Mouse (Mus musculus) heart, embryonic 14.5 days (tissue): ENCODE data around the gene March10. TPM values are rescaled to one million over a fixed set of nuclear protein-coding genes. Genes with fewer than 3 reads are reported as not detected.

ENCODE experiments used
- ATAC-seq: fragments of 200-750 bp; cut with Nextera tagmentation; 2 replicates; pipeline ENCODE4 v1.8.0; 2017; ENCODE audit warnings: low read depth, moderate TSS enrichment; ENCODE audit not compliant: insufficient number of reproducible peaks, insufficient read depth, low FRiP score
- H3K27ac ChIP-seq, 2 experiments: fragments of 200-500 bp in 1 of 2; fragments of 300-500 bp in 1 of 2; sonication (generic) in 1 of 2; replicated peaks in 1 of 2; 2 replicates each; pipeline ENCODE4 v1.5.1; 2012 to 2014; ENCODE audit warnings: low read depth in 2 of 2, low read length in 2 of 2, control low read depth in 1 of 2, mild to moderate bottlenecking in 1 of 2, mixed read lengths in 1 of 2; ENCODE audit not compliant: control insufficient read depth in 1 of 2, insufficient read depth in 1 of 2
- H3K27me3 ChIP-seq: fragments of 300-500 bp; sonication (generic); 2 replicates; pipeline ENCODE4 v1.6.1; 2014; ENCODE audit warnings: mild to moderate bottlenecking, low read length, control low read depth; ENCODE audit not compliant: control insufficient read depth, insufficient read depth
- H3K36me3 ChIP-seq: fragments of 300-500 bp; sonication (generic); 2 replicates; pipeline ENCODE4 v1.6.1; 2014; ENCODE audit warnings: mild to moderate bottlenecking, control low read depth, low read length, mixed read lengths; ENCODE audit not compliant: control insufficient read depth, insufficient read depth
- H3K4me1 ChIP-seq, 2 experiments: fragments of 200-500 bp in 1 of 2; fragments of 300-500 bp in 1 of 2; sonication (generic) in 1 of 2; 2 replicates each; pipeline ENCODE4 v1.6.1; 2012 to 2014; ENCODE audit warnings: low read length in 2 of 2, control low read depth in 1 of 2, mixed read lengths in 1 of 2; ENCODE audit not compliant: control insufficient read depth in 2 of 2, insufficient read depth in 2 of 2
- H3K4me2 ChIP-seq: fragments of 300-500 bp; sonication (generic); 2 replicates; pipeline ENCODE4 v1.6.1; 2014; ENCODE audit warnings: mild to moderate bottlenecking, low read length
- H3K4me3 ChIP-seq, 2 experiments: fragments of 200-500 bp in 1 of 2; fragments of 300-500 bp in 1 of 2; sonication (generic) in 1 of 2; 2 replicates each; pipeline ENCODE4 v1.5.1; 2012 to 2014; ENCODE audit warnings: low read length in 2 of 2, mild to moderate bottlenecking in 2 of 2, control low read depth in 1 of 2, low read depth in 1 of 2, moderate library complexity in 1 of 2; ENCODE audit not compliant: control insufficient read depth in 1 of 2, insufficient read depth in 1 of 2
- H3K9ac ChIP-seq: fragments of 300-500 bp; sonication (generic); 2 replicates; pipeline ENCODE4 v1.6.1; 2014; ENCODE audit warnings: mild to moderate bottlenecking, low read length
- H3K9me3 ChIP-seq: fragments of 300-500 bp; sonication (generic); 2 replicates; pipeline ENCODE4 v1.6.1; 2016; ENCODE audit warnings: low read length, control low read depth; ENCODE audit not compliant: control insufficient read depth
- WGBS: fragments of 180-500 bp; shearing (Covaris S2); extraction: QIAGEN DNeasy Blood & Tissue Kit; methylation state at CpG from one replicate; pipeline ENCODE4 v1.1.7; 2014; 5-methylcytosine and 5-hydroxymethylcytosine counted together
- polyA plus RNA-seq: library from polyadenylated mRNA; unstranded; fragments of >200 nt; fragmentation: Nextera tagmentation; extraction: Ambion mirVana; gene quantifications from 2 replicates; pipeline ENCODE4 v1.2.1, GENCODE M21; 2014

March10 gene
- polyA plus RNA-seq, 1 experiment from 2014 or later = 0.28 TPM

GRCm38 (mm10) chr11:105473716-105474351 lies 17.3 kb upstream of the March10 start:
- H3K4me2 ChIP-seq = peak overlapping the region; percentile 35
- 26% methylated on average over 5 of the region's 5 CpGs for WGBS
- H3K4me1 ChIP-seq = peaks cover 18 to 31% of the 10 kb centered on the region in 2 experiments
- H3K9ac ChIP-seq = 0 out of 2 replicates have a peak overlapping the region, but pooled peaks have one; percentile 12
- no peaks in the 10 kb centered on the region for H3K27me3 ChIP-seq
- no peaks in the 10 kb centered on the region for H3K36me3 ChIP-seq
- H3K27ac ChIP-seq = peak overlapping the region; percentile 55 to 72
- no peaks in the 10 kb centered on the region for H3K9me3 ChIP-seq
- ATAC-seq = no peak
- H3K4me3 ChIP-seq = no peak overlapping the region

GRCm38 (mm10) chr11:105472610-105473009 lies 16.1 kb upstream of the March10 start:
- H3K27me3 ChIP-seq = no peaks in the 10 kb centered on the region
- no peak overlapping the region for H3K4me3 ChIP-seq
- peak overlapping the region in 1 of 2 experiments; percentile 72; a peak in 2 of 4 replicates for H3K27ac ChIP-seq
- no peak for ATAC-seq
- no peak overlapping the region for H3K4me2 ChIP-seq
- no peak overlapping the region for H3K9ac ChIP-seq
- 44% methylated on average over 4 of the region's 4 CpGs for WGBS
- H3K4me1 ChIP-seq = peaks cover 19 to 35% of the 10 kb centered on the region in 2 experiments
- no peaks in the 10 kb centered on the region for H3K36me3 ChIP-seq
- H3K9me3 ChIP-seq = no peaks in the 10 kb centered on the region

GRCm38 (mm10) chr11:105470896-105471295 lies 14.4 kb upstream of the March10 start:
- peaks cover 24 to 48% of the 10 kb centered on the region in 2 experiments for H3K4me1 ChIP-seq
- H3K27ac ChIP-seq = no peak overlapping the region
- no peaks in the 10 kb centered on the region for H3K27me3 ChIP-seq
- no peak overlapping the region for H3K9ac ChIP-seq
- WGBS = 89% methylated on average over 4 of the region's 4 CpGs
- no peaks in the 10 kb centered on the region for H3K36me3 ChIP-seq
- ATAC-seq = no peak
- H3K4me3 ChIP-seq = no peak overlapping the region
- H3K9me3 ChIP-seq = no peaks in the 10 kb centered on the region
- no peak overlapping the region for H3K4me2 ChIP-seq

GRCm38 (mm10) chr11:105469561-105469960 lies 13.0 kb upstream of the March10 start:
- WGBS = 52% methylated on average over 4 of the region's 4 CpGs
- Histone ChIP-seq H3K4me2 (no peak overlapping the region), H3K27me3 (no peaks in the 10 kb centered on the region), H3K4me3 (no peak overlapping the region), H3K4me1 (peaks cover 22 to 48% of the 10 kb centered on the region in 2 experiments), H3K36me3 (no peaks in the 10 kb centered on the region), H3K9me3 (no peaks in the 10 kb centered on the region), H3K27ac (peak overlapping the region; percentile 37 to 71), H3K9ac (0 out of 2 replicates have a peak overlapping the region, but pooled peaks have one; percentile 8)
- peak; percentile 48; the same call in 1 of the 2 replicates for ATAC-seq

- no peak overlapping the region for H3K4me3 ChIP-seq
- no peaks in the 10 kb centered on the region for H3K27me3 ChIP-seq
- H3K9me3 ChIP-seq = no peaks in the 10 kb centered on the region
- ATAC-seq = peak; percentile 44; the same call in 1 of the 2 replicates
- H3K4me2 ChIP-seq = no peak overlapping the region
- no peaks in the 10 kb centered on the region for H3K36me3 ChIP-seq
- peak overlapping the region; percentile 37 to 71 for H3K27ac ChIP-seq
- H3K4me1 ChIP-seq = peaks cover 23 to 44% of the 10 kb centered on the region in 2 experiments
- H3K9ac ChIP-seq = 0 out of 2 replicates have a peak overlapping the region, but pooled peaks have one; percentile 8
- 51% methylated on average over 8 of the region's 8 CpGs for WGBS
Observed at GRCm38 (mm10) chr11:105469091-105469507, 12.6 kb upstream of the March10 start.

GRCm38 (mm10) chr11:105468436-105468835 lies 11.9 kb upstream of the March10 start:
- no peak overlapping the region for H3K4me2 ChIP-seq
- 65% methylated on average over 5 of the region's 5 CpGs for WGBS
- no peak overlapping the region for H3K9ac ChIP-seq
- no peak overlapping the region for H3K4me3 ChIP-seq
- peaks cover 22 to 37% of the 10 kb centered on the region in 2 experiments for H3K4me1 ChIP-seq
- peak overlapping the region in 1 of 2 experiments; percentile 71; a peak in 1 of 4 replicates for H3K27ac ChIP-seq
- H3K36me3 ChIP-seq = no peaks in the 10 kb centered on the region
- H3K9me3 ChIP-seq = no peaks in the 10 kb centered on the region
- no peaks in the 10 kb centered on the region for H3K27me3 ChIP-seq
- no peak for ATAC-seq

GRCm38 (mm10) chr11:105467816-105468215 lies 11.3 kb upstream of the March10 start:
- Histone ChIP-seq H3K36me3 (no peaks in the 10 kb centered on the region), H3K4me1 (peaks cover 22 to 32% of the 10 kb centered on the region in 2 experiments), H3K4me2 (no peak overlapping the region), H3K4me3 (no peak overlapping the region), H3K27ac (peak overlapping the region; percentile 49 to 51; a peak in 3 of 4 replicates), H3K9me3 (no peaks in the 10 kb centered on the region), H3K9ac (0 out of 2 replicates have a peak overlapping the region, but pooled peaks have one; percentile 19), H3K27me3 (no peaks in the 10 kb centered on the region)
- ATAC-seq = no peak
- 76% methylated on average over 3 of the region's 3 CpGs for WGBS
